Mouse (Mus musculus) urinary bladder, postnatal 25 days (tissue): ENCODE data around the gene Gm10097.

ENCODE experiments used
- DNase-seq: peaks from one replicate; pipeline ENCODE4 v3.0.0; 2022; ENCODE audit warnings: low spot score

The Gm10097 gene

GRCm38 (mm10) chr10:5068676-5069265 is at the start of gene Gm10097:
Gene Gm10097 (plus strand): TSS chr10:5069192.
- no peak for DNase-seq

DNA sequence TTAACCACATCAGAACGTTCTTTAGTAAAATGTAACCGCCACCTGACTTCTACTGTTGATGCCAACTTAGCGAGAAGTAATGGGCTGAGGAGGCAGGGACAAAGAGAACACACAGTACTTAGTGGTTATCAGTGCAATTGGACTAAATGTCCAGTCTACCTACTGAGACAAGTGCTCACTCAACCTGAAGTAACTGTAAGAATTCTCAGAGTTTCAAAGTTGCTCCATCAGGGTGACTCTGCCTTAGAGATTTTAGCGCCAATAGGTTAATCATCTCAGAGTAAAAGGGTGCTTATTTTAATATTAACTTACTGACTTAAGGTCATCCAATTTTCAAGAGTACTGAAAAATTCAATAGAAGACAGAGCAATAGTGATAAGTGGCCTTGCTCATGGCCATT is 43.1 kb upstream of the Gm10097 start:
- no peak for DNase-seq

- no peak for DNase-seq
Observed at GRCm38 (mm10) chr10:5027208-5027607, 41.8 kb upstream of the Gm10097 start.

- DNase-seq: no peak
Observed at GRCm38 (mm10) chr10:5028301-5028700, 40.7 kb upstream of the Gm10097 start.

DNA sequence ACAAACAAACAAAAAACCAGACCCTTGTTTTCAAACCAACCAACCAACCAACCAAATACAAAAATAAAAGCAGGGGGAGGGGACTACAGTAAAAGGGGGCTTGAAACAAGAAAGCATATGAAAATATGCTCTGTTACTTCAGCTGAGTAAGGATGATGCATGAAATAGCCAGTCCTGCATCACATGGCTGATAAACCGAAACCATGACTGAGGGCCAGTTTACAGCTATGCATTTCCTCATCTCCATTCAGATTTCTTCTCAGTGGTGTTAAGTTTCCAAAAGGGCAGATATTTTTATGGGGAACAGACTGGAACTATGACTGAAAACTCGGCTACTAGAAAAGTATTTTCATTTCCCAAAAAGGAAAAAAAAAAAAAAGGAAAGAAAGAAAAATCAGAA is 39.8 kb upstream of the Gm10097 start:
- no peak for DNase-seq

DNA sequence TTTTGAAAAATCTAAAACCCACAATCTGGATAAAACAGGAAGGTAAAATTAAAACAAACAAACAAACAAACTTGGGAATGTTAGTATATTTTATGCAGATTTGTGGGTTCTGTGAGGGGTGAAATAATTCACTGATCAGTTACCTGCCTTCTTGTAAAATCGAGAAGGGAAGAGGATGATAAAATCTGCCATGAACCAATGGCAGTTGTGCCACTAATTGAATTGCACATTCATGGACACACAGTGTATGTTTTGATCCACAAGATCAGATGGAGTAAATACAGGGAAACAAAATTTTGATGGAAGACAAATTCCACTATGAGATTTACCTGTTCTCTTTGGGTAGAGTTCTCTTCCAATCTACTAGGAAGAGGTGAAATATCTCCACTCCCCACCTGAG is 39.1 kb upstream of the Gm10097 start:
- no peak for DNase-seq

- DNase-seq: no peak
Observed at GRCm38 (mm10) chr10:5032192-5033048, 36.6 kb upstream of the Gm10097 start.

DNA sequence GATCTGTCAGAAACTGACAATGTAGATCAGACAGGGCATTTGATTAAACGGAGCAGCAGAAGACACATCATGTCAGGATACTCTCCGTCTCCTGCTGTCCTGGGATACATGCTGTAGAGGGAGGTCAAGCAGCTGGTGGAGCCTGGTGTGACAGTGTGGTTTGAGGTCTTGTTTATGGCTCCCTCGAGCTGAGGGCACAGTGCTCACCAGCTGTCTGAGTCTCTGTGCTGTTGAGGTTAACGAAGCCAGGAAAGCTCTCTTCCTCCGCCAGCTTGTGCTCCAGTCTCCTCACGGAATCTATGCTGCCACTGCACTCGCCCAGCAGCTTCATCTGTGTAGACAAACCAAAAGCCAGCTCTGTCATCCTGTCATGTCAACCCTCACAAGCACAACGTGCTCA is 27.7 kb upstream of the Gm10097 start:
- no peak for DNase-seq

- DNase-seq: no peak
Observed at GRCm38 (mm10) chr10:5044481-5044880, 24.5 kb upstream of the Gm10097 start.

DNA sequence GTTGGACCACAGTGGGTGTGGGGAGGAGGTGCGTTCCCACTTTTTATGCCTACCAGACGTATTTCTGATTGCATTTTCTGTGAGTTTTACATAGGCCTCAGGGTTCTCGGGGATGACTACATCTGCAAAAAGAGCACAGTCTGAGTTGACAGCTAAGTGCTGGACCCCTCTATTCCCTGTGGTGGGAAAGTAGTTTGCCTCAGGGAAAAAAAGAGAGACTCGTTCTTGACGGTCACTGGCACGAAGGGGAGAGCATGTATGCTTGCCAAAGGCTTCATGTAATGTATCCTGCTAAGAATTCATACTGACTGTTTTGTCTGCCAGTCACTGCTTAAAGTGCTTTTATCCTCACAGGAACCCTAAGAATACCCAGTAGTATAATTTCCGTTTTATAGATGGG is 23.8 kb upstream of the Gm10097 start:
- no peak for DNase-seq

DNA sequence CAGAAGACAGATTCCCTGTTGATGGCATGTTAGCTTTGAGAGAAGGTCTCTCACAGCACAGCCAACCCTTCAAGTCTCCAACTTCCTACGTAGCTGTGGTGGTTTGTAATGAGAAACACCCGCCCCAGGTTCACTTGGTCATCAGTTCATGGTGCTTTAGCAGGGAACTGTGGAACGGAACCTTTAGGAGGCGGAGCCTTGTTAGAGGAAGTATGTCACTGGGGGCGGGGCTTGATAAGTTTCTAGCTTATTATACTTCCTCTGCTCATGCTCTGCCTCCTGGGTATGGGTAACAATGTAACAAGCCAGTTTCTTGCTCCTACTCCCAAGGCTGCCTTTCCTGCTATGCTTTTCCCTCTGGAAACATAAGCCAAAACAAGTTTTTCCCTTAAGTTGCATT is 23.3 kb upstream of the Gm10097 start:
- DNase-seq: no peak

DNA sequence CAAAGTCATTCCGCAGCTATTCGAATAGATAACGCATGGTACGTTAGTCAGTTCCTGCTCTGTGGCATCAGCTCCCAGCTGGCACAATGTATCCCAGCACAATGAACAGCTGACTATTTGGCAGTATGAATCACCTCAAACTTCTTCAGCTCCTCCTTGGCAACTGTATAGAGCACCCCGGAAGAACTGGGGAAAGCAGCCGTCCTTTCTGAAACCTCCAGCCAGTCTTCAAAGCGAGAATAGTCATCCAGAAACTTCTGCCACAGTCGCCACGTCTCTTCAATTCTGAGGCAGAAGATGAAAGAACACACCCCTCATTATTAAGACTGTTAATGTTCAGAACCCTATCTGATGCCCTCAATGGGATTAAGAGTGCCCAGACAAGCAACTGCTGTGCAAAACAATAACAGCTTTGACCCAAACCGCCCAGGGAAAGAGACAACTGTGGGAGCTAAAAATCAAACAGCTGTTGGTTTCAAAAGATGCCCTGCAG is 12.7 kb upstream of the Gm10097 start:
- no peak for DNase-seq

- DNase-seq: no peak
Observed at GRCm38 (mm10) chr10:5056940-5057339, 12.1 kb upstream of the Gm10097 start.

GRCm38 (mm10) chr10:5057661-5058060 is 11.3 kb upstream of the Gm10097 start:
- DNase-seq: no peak

DNA sequence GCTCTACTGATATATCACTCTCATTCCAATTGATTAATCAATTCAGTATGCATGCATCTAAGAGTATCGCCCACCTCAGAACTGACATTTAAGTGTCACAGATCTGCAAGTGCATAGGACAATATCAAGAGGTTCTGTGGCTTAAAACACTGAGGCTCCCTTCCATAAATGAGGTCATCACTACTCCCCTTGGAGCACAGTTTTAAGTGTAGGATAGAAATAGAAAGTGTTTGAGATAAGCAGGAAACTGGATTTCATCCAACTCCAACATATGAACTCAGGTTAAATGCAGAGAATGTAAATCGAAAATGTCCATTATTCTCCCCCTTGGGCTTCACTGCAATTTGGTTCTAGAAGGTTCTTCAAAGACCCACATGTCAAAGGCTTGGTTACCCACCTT is 10.1 kb upstream of the Gm10097 start:
- no peak for DNase-seq

DNA sequence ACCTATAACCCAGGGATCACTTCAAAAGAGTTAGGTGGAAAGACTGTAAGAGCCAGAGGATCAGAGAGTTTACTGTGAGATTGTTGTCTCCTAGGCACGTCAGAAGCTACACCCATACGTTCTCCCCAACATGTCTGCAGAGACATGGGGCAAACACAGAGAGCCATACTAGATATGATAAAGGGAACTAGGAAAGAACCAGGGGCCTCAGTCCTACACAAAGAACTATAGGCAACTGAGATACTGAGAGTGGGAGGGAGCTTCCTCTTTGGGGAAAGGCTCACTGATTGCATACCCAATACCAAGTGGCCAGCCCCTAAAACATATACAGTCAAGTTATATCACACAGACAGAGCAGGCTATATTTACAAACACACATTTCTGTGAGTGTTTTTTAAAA is 9.0 kb upstream of the Gm10097 start:
- DNase-seq: no peak

DNA sequence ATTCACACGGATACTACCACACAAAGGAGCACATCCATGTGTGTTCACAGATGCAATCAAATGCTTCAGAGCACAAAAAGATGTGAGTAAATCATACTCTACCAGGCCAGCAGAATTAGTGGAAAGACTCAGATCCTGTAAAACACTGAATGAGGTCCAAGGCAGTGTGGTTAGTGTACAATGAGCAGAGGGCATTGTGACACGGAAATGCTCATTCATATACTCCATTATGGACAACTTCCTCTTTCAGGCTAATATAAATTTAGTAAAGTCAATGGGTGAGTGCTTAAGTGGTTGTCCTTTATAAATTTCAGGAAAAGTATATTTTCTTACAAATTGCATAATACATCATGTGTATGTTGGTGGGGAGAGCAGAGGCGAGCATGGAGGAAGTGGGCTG is 1.9 kb upstream of the Gm10097 start:
- DNase-seq: no peak

DNA sequence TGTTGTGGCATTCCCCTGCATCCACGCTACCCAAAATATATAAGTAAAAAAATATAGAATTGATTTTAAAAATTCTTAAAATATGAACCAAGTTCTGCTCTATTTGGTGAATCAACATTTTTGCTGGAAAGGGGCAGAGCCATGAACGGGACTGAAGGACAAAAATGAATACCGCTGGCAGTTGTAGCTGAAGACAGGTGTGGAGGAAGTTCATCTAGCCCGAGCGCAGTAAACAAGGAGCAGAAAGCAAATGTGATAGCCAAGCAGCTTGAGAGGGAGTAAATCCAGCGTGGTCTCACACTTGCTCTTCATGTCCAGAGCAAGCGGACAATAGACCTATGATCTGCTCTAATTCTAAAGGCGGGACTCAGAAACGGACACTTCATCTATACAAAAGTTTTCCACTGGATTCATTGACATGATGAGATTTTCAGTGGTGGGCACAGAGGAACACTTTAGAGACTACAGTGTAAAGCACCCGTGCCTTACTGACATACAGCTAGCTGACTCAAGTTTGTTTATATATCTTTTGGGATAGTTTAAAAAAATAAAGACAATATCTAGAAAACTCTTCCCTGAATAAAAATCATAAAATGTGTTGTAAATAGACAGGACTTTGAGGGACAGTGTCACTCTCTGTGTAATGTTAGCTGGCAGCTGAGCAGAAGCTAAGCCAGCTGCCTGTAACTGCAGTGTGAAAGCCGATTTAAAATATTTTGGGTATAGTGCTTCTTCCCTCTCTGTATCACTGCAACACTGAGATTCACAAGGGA is 1.4 kb downstream of the Gm10097 start:
- no peak for DNase-seq

DNA sequence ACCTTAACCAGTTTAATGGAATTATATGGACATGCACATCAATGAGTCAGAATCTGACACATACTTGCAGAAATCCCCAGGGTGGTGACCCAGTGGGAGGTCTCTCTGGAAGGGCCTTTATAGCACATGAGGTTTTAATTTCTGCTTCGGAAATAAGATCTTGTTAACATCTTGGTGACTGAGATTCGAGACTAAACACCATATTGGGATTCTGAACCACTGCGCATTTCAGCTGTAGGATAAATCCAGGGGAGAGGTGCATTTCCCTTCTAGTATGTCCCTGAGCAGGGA is 1.9 kb downstream of the Gm10097 start:
- DNase-seq: no peak

DNA sequence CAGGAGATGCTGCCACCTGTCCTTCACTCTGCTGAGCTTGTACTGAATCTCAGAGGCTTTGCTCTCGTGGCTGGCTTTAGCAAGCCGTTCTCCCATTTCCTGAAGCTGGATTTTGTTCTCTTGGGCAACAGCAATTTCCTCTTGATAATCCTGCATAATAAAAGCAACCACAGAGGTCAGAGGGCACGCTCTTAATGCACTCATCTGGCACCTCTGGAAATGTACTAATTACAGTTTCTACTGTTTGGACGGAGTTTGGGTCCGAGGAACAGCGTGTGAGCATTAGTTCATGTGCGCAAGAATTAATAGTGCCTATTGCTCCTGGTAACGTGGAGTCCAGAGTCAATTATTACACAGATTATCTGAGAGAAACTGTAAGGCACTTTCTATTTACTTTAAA is 3.1 kb downstream of the Gm10097 start:
- no peak for DNase-seq

DNA sequence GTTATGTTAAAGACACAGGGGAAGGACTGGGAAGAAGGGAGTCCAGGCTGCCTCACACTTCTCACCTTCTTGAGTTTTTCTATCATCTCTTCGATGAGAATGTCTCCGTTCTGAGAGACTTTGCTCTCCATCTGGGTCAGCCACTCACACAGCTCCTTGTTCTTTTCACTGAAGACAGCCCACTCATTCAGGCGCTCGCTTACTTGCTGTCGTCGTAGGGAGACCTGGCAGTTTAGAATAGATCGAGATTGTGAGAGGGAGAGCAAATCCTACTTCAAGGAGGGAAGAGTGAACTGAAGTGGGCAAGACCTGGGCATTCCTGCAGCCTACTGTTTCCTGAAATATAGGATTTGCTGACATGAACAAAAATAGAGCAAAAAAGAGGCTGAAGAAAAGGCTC is 6.7 kb downstream of the Gm10097 start:
- no peak for DNase-seq

GRCm38 (mm10) chr10:5079945-5080468 is 11.0 kb downstream of the Gm10097 start:
- no peak for DNase-seq

- no peak for DNase-seq
Observed at GRCm38 (mm10) chr10:5083716-5084115, 14.7 kb downstream of the Gm10097 start.
